Mouse (Mus musculus) lung, postnatal 0 days (tissue): ENCODE results near the gene Cfap73.

Experiments used
- CTCF ChIP-seq: IDR thresholded peaks from 2 replicates; pipeline ENCODE4 v1.5.1; 2016; ENCODE audit warnings: antibody characterized with exemption, mild to moderate bottlenecking
- EP300 ChIP-seq: IDR thresholded peaks from 2 replicates; pipeline ENCODE4 v1.6.1; 2016; ENCODE audit warnings: antibody characterized with exemption, mild to moderate bottlenecking, control low read depth

DNA sequence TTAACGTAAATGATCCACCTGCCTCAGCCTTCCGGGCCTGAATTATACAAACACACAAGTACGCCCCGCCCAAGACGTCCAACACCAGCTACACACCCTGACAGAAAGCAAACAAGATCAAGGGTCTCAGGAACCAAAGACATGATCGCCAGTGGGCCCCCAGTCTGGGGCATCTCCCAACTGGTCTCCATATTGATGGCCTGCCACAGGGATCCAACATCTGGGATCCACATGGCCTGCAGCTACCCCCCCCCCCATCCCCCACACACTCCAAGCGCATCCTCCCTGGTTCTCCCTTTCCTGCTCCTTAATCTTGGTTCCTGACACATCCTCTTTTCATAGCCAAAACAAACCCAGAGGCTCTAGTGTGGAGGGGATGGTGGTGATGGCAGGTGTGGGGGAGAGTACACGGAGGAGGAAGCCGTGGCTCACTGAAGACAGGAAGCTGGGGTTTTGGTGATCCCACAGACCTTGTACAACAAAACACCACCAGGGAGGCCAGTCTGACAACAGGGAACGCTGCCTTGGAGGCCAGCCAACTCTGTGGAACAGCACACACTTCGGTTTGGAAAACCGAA lies 55.4 kb downstream of the Cfap73 start:
- no peak for TF ChIP-seq CTCF
- no peak for TF ChIP-seq EP300
